28 mouse cellular contexts compared by ENCODE assay signal in genomic region chr11:79222661-79223060, GRCm38 (mm10). TPM values are rescaled to one million over a fixed set of nuclear protein-coding genes. Genes with fewer than 3 reads are reported as not detected.
DNase-seq lines count a peak whose midpoint lies in the region; TF ChIP-seq lines count a peak whose summit lies in the region.
"Had no signal": no experiment of that assay in that cellular context is flagged by ENCODE, and none has a peak within 500 bp of the region (broad histone marks: within the 10 kb centered on the region; RNA-seq: fewer than 3 reads in every experiment).

No protein-coding gene starts in this region.

- intact Hi-C loops in heart, postnatal 10 days (cut with DNase I), result no loop called here

- no peak overlapping the region for H3K27ac ChIP-seq in ES-E14 (ENCODE audit: insufficient read depth, low read depth, low read length, poor library complexity, severe bottlenecking)
- H3K27ac ChIP-seq: embryonic facial prominence, embryonic 10.5 days; embryonic facial prominence, embryonic 13.5 days; forebrain, embryonic 13.5 days; heart, embryonic 15.5 days; hindbrain, embryonic 14.5 days; hindbrain, postnatal 0 days had no signal

- in situ Hi-C loops in ES-E14 (cut with MboI; ENCODE audit: low sequenced_read_pairs in 2 of 2, unreplicated experiment in 2 of 2), result no loop called here

- no peaks in the 10 kb centered on the region for H3K9me3 ChIP-seq in ES-E14 (ENCODE audit: control insufficient read depth, insufficient read depth, low read depth, low read length)
- H3K9me3 ChIP-seq: embryonic facial prominence, embryonic 10.5 days; embryonic facial prominence, embryonic 13.5 days; forebrain, embryonic 13.5 days; heart, embryonic 15.5 days had no signal

- H3K4me1 ChIP-seq in ES-E14 (ENCODE audit: control insufficient read depth in 2 of 2, insufficient read depth in 2 of 2, low read length in 2 of 2, poor library complexity in 1 of 2), result no peaks in the 10 kb centered on the region

- no peak overlapping the region for H3K4me3 ChIP-seq in ES-E14 (ENCODE audit: insufficient read depth in 1 of 2, low read depth in 1 of 2, low read length in 2 of 2, poor library complexity in 1 of 2, severe bottlenecking in 1 of 2)
- H3K4me3 ChIP-seq: embryonic facial prominence, embryonic 10.5 days; embryonic facial prominence, embryonic 13.5 days; erythroblast, embryonic 14.5 days; forebrain, embryonic 13.5 days; heart, adult 2 months; heart, embryonic 12.5 days; heart, embryonic 15.5 days had no signal

- H3K9ac ChIP-seq in ES-E14 (ENCODE audit: insufficient read depth, low read depth, low read length, poor library complexity, severe bottlenecking), result no peak overlapping the region
- H3K9ac ChIP-seq: embryonic facial prominence, embryonic 13.5 days; forebrain, embryonic 13.5 days; forebrain, postnatal 0 days; heart, embryonic 12.5 days; heart, embryonic 15.5 days; hindbrain, embryonic 14.5 days had no signal

- peak; percentile 87 for DNase-seq in heart, adult 11 months
- no peak for DNase-seq in heart, postnatal 10 days
- peak; percentile 1 for DNase-seq in right cerebral cortex, postnatal 4 days
- no peak for DNase-seq in right cerebral cortex, adult 2 months (ENCODE audit: low spot score in 2 of 2)
- DNase-seq in urinary bladder, adult 2 months (ENCODE audit: low spot score), result peak; percentile 6
- DNase-seq in urinary bladder, postnatal 10 days (ENCODE audit: low spot score), result no peak
- DNase-seq in ES-E14 (ENCODE audit: low read depth, low spot score), result no peak
- DNase-seq in lung, postnatal 10 days, result no peak
- DNase-seq: adrenal gland, adult 2 months; adrenal gland, postnatal 14 days; cerebellum, adult 11-12 months; cerebellum, adult 8-10 months; cerebellum, postnatal 10 days; cerebellum, postnatal 36 days; embryo, embryonic 11 days; forebrain, postnatal 0 days; gastrocnemius, postnatal 25 days; heart, postnatal 4 days had no signal

- H3K36me3 ChIP-seq in ES-E14 (ENCODE audit: control insufficient read depth, insufficient read depth, low read length, poor library complexity, severe bottlenecking), result no peaks in the 10 kb centered on the region
- H3K36me3 ChIP-seq: embryonic facial prominence, embryonic 10.5 days; embryonic facial prominence, embryonic 13.5 days; G1E; heart, embryonic 12.5 days; heart, embryonic 15.5 days had no signal

TF ChIP-seq in ES-E14, 5 proteins besides CTCF, POLR2A, EP300 and RAD21:
- TF ChIP-seq MAFK (IDR thresholded peaks at IDR 0.05; ENCODE audit: insufficient read depth, low read depth, low read length) (0 out of 2 replicates have a peak, but pooled peaks have one; percentile 26), CHD2 (IDR thresholded peaks at IDR 0.05; ENCODE audit: low read depth, low read length) (no peak)

RNA-seq across cellular contexts. Expression of gene Wsb1, which starts 31.8 kb away (rescaled TPM):
- 10 to 100 TPM; 40.9 to 48.5 TPM for total RNA-seq in heart, postnatal 10 days (2021)
- polyA plus RNA-seq in urinary bladder, adult 2 months (2012; rRNA removed), result 98.9 and 164 TPM in 2 replicates
- 54.2 and 75.5 TPM in 2 replicates for total RNA-seq in ES-E14 (2012; rRNA removed)

Comparison
In these comparisons a context has a peak if more than half of its experiments do, and no peak if none do; other contexts are left out.
1. DNase-seq: peak in heart, adult 11 months (single experiment), right cerebral cortex, postnatal 4 days (single experiment) and urinary bladder, adult 2 months (single experiment); none in heart, postnatal 10 days (0 of 2), right cerebral cortex, adult 2 months (0 of 2), urinary bladder, postnatal 10 days (single experiment), ES-E14 (single experiment) and lung, postnatal 10 days (single experiment).